Mouse (Mus musculus): ENCODE measurements around the gene Nupr1. TPM values are rescaled to one million over a fixed set of nuclear protein-coding genes. Genes with fewer than 3 reads are reported as not detected.

Nupr1 gene
- polyA plus RNA-seq, 1 experiment from 2014 or later: 24.5 TPM

- H3K27ac ChIP-seq: no peak overlapping the region
- H3K4me2 ChIP-seq (ENCODE audit: low read length): no peak overlapping the region
- no peak overlapping the region for H3K4me3 ChIP-seq (replicated peaks; ENCODE audit: low read depth, low read length)
- DNase-seq (ENCODE audit: low spot score) (no peak), ATAC-seq (replicated peaks; ENCODE audit: low FRiP score, low read depth) (no peak)
- no peaks in the 10 kb centered on the region for H3K36me3 ChIP-seq (ENCODE audit: insufficient read depth, low read length)
- no peak for TF ChIP-seq CTCF (IDR thresholded peaks at IDR 0.05; ENCODE audit: low read depth)
- H3K4me1 ChIP-seq (replicated peaks; ENCODE audit: insufficient read depth, low read length): no peaks in the 10 kb centered on the region
- H3K9ac ChIP-seq (ENCODE audit: low read depth, low read length): no peak overlapping the region
- H3K9me3 ChIP-seq (replicated peaks; ENCODE audit: low read length): no peaks in the 10 kb centered on the region
- H3K27me3 ChIP-seq (ENCODE audit: insufficient read depth, low read length): no peaks in the 10 kb centered on the region
Observed at GRCm38 (mm10) chr7:126635375-126635774, 4.7 kb upstream of the Nupr1 start.

- no peaks in the 10 kb centered on the region for H3K36me3 ChIP-seq (ENCODE audit: insufficient read depth, low read length)
- DNase-seq (ENCODE audit: low spot score) (no peak), ATAC-seq (replicated peaks; ENCODE audit: low FRiP score, low read depth) (no peak)
- H3K4me2 ChIP-seq (ENCODE audit: low read length): no peak overlapping the region
- H3K9ac ChIP-seq (ENCODE audit: low read depth, low read length): no peak overlapping the region
- no peaks in the 10 kb centered on the region for H3K27me3 ChIP-seq (ENCODE audit: insufficient read depth, low read length)
- H3K4me1 ChIP-seq (replicated peaks; ENCODE audit: insufficient read depth, low read length): 0 out of 2 replicates have a peak, but pooled peaks cover 5% of the 10 kb centered on the region
- H3K4me3 ChIP-seq (replicated peaks; ENCODE audit: low read depth, low read length): no peak overlapping the region
- no peak for TF ChIP-seq CTCF (IDR thresholded peaks at IDR 0.05; ENCODE audit: low read depth)
- no peaks in the 10 kb centered on the region for H3K9me3 ChIP-seq (replicated peaks; ENCODE audit: low read length)
- H3K27ac ChIP-seq: no peak overlapping the region
- 79% methylated on average over 2 of the region's 2 CpGs for WGBS
Observed at GRCm38 (mm10) chr7:126632478-126632877, 1.8 kb upstream of the Nupr1 start.

- ATAC-seq (replicated peaks; ENCODE audit: low FRiP score, low read depth): no peak
- no peak overlapping the region for H3K27ac ChIP-seq
Observed at GRCm38 (mm10) chr7:126629915-126630314, 746 bp downstream of the Nupr1 start.

GRCm38 (mm10) chr7:126628111-126628510 lies 2.5 kb downstream of the Nupr1 start:
- H3K27me3 ChIP-seq (ENCODE audit: insufficient read depth, low read length): no peaks in the 10 kb centered on the region
- 0 out of 2 replicates have a peak, but pooled peaks cover 7% of the 10 kb centered on the region for H3K4me1 ChIP-seq (replicated peaks; ENCODE audit: insufficient read depth, low read length)
- H3K4me2 ChIP-seq (ENCODE audit: low read length): no peak overlapping the region
- ATAC-seq (replicated peaks; ENCODE audit: low FRiP score, low read depth): no peak
- no peak overlapping the region for H3K9ac ChIP-seq (ENCODE audit: low read depth, low read length)
- TF ChIP-seq CTCF (IDR thresholded peaks at IDR 0.05; ENCODE audit: low read depth): no peak
- H3K27ac ChIP-seq: peak overlapping the region; percentile 39
- no peaks in the 10 kb centered on the region for H3K36me3 ChIP-seq (ENCODE audit: insufficient read depth, low read length)
- WGBS: 48% methylated on average over 6 of the region's 6 CpGs
- DNase-seq (ENCODE audit: low spot score): peak; percentile 18
- no peaks in the 10 kb centered on the region for H3K9me3 ChIP-seq (replicated peaks; ENCODE audit: low read length)
- H3K4me3 ChIP-seq (replicated peaks; ENCODE audit: low read depth, low read length): no peak overlapping the region

More at GRCm38 (mm10) chr7:126629915-126630314, 746 bp downstream of the Nupr1 start:
- Histone ChIP-seq H3K36me3 (ENCODE audit: insufficient read depth, low read length) (no peaks in the 10 kb centered on the region), H3K9me3 (replicated peaks; ENCODE audit: low read length) (no peaks in the 10 kb centered on the region), H3K4me2 (ENCODE audit: low read length) (no peak overlapping the region), H3K27me3 (ENCODE audit: insufficient read depth, low read length) (no peaks in the 10 kb centered on the region), H3K4me3 (replicated peaks; ENCODE audit: low read depth, low read length) (no peak overlapping the region), H3K4me1 (replicated peaks; ENCODE audit: insufficient read depth, low read length) (0 out of 2 replicates have a peak, but pooled peaks cover 7% of the 10 kb centered on the region), H3K9ac (ENCODE audit: low read depth, low read length) (no peak overlapping the region)
- DNase-seq (ENCODE audit: low spot score): no peak
- TF ChIP-seq CTCF (IDR thresholded peaks at IDR 0.05; ENCODE audit: low read depth): no peak
- WGBS: 51% methylated on average over 3 of the region's 3 CpGs

GRCm38 (mm10) chr7:126625807-126626600 lies 4.7 kb downstream of the Nupr1 start:
- 85% methylated on average over 3 of the region's 3 CpGs for WGBS
- Histone ChIP-seq H3K36me3 (ENCODE audit: insufficient read depth, low read length) (no peaks in the 10 kb centered on the region), H3K4me1 (replicated peaks; ENCODE audit: insufficient read depth, low read length) (0 out of 2 replicates have a peak, but pooled peaks cover 7% of the 10 kb centered on the region), H3K9me3 (replicated peaks; ENCODE audit: low read length) (no peaks in the 10 kb centered on the region), H3K4me3 (replicated peaks; ENCODE audit: low read depth, low read length) (no peak overlapping the region), H3K4me2 (ENCODE audit: low read length) (no peak overlapping the region), H3K27ac (peak overlapping the region; percentile 42; the same call in 1 of the 2 replicates), H3K27me3 (ENCODE audit: insufficient read depth, low read length) (no peaks in the 10 kb centered on the region), H3K9ac (ENCODE audit: low read depth, low read length) (no peak overlapping the region)
- ATAC-seq (replicated peaks; ENCODE audit: low FRiP score, low read depth): no peak
- no peak for TF ChIP-seq CTCF (IDR thresholded peaks at IDR 0.05; ENCODE audit: low read depth)
- DNase-seq (ENCODE audit: low spot score): no peak

- 30% methylated on average over 6 of the region's 6 CpGs for WGBS
- Histone ChIP-seq H3K4me2 (ENCODE audit: low read length) (no peak overlapping the region), H3K9me3 (replicated peaks; ENCODE audit: low read length) (no peaks in the 10 kb centered on the region), H3K4me1 (replicated peaks; ENCODE audit: insufficient read depth, low read length) (0 out of 2 replicates have a peak, but pooled peaks cover 7% of the 10 kb centered on the region), H3K4me3 (replicated peaks; ENCODE audit: low read depth, low read length) (no peak overlapping the region), H3K36me3 (ENCODE audit: insufficient read depth, low read length) (no peaks in the 10 kb centered on the region), H3K27me3 (ENCODE audit: insufficient read depth, low read length) (no peaks in the 10 kb centered on the region), H3K27ac (peak overlapping the region; percentile 42; the same call in 1 of the 2 replicates), H3K9ac (ENCODE audit: low read depth, low read length) (0 out of 2 replicates have a peak overlapping the region, but pooled peaks have one; percentile 19)
- TF ChIP-seq CTCF (IDR thresholded peaks at IDR 0.05; ENCODE audit: low read depth): no peak
- peak; percentile 69 for ATAC-seq (replicated peaks; ENCODE audit: low FRiP score, low read depth)
- peak; percentile 56 for DNase-seq (ENCODE audit: low spot score)
Observed at GRCm38 (mm10) chr7:126625369-126625768, 5.3 kb downstream of the Nupr1 start.

Measured in kidney, postnatal 0 days (tissue).